Mouse (Mus musculus): ENCODE measurements around the gene Gm1330.
"Not testable (repeated sequence)": the region's sequence is repeated elsewhere in the genome, so short reads cannot be mapped to it uniquely, and the experiment has no call there.

Gm1330 gene

DNA sequence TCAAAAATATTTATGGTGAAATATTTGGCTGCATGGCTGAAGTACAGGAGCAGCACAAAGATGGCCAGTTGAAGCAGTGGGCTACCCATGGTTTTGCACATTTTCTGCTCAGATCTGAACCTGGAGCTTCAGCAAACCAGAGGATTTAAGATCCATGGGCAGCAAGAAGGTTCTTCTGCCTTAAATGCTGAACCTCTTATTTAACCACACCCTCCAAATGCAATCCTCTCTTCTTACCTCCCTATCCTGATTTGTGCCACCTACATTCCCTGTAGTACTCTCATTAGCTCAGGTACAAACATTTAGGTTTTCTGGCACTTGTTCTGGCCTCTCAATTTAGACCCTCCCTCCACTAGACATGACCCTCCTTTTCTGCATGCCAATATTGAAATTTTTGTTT is at the start of gene Gm1330:
TSS of gene Gm1330 (minus strand) at position 101 of the 400 bp plus-strand sequence.
- no peak for DNase-seq (ENCODE audit: low spot score)

DNA sequence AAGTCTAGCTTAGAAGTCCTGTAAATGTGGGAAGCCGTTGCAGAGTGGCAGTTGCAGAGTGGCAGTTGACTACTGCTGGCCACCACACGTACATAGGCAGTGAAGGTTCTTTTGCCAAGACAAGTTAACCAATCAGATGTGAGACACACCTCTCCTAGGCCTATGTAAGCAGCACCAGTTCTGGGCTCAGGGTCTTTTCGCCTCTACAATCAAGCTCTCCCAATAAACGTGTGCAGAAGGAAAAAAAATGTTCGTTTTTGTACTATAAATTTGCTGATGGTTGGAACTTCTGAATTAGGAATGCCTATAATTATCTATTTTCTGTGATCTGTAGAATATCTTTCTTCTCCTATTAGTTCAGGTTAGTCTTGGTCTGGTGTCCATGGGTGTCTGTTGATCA is 14.1 kb upstream of the Gm1330 start, which contains the start of gene Gm10750:
TSS of gene Gm10750 (minus strand) at position 101 of the 400 bp plus-strand sequence.
- not testable (repeated sequence) for DNase-seq (ENCODE audit: low spot score)

DNA sequence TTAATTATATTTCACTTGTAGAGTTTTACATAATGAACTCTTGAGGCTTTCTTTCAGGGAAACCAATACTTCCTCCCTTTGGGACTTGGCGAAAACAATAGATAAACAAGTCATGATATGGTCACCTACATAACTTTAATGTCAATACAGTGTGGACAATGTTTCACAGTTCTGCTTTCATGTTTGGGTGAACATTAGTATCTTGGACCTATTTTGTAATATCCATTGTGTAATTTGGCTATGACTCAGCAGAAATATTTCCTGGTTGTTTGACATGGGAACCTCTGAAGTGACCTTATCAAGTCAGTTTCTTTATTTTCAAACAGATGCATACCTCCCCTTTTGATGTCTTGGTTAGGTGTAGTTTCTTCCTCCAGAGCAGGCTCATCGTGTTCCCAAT is 1.8 kb upstream of the Gm1330 start:
- DNase-seq (ENCODE audit: low spot score): no peak

DNA sequence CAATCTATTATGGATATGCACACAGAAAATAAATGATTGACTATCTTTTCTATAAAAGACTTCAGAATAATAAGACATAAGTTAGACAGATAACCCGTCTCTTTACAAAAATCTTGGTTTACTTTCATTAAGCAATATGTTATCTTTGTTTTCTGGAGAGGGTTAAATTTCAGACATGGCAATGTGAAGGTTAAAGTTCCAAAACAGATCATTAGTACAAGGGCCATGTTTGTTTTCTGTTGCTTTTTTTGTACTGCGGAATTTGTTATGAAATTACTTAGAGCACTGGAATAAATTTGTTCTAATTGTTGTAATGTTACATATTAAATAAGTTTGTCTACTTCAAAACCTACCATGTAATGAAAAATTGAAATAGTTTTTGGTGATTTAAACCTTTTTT is 7.9 kb downstream of the Gm1330 start:
- no peak for DNase-seq (ENCODE audit: low spot score)
